Mouse (Mus musculus) C2C12 (cell line): Measurements from ENCODE around the gene Gnb2.

ENCODE experiments used
- CEBPB ChIP-seq: IDR thresholded peaks from one replicate; pipeline ENCODE4 v1.6.1; 2011; ENCODE audit warnings: low read depth, mild to moderate bottlenecking, control low read depth, moderate library complexity
- CTCF ChIP-seq: IDR thresholded peaks from one replicate; pipeline ENCODE4 v1.5.1; 2011; ENCODE audit not compliant: control insufficient read depth, insufficient read depth, insufficient read length

- TF ChIP-seq CTCF (no peak), CEBPB (no peak)
Measured at GRCm38 (mm10) chr5:137539291-137539801, 6.0 kb upstream of the Gnb2 start.
